Mouse (Mus musculus) urinary bladder, postnatal 4 days (tissue): ENCODE measurements around the gene Cntn5.

Source experiments
- DNase-seq, 2 experiments: peaks; one replicate each; pipeline ENCODE4 v3.0.0; 2021 to 2022; ENCODE audit warnings: low spot score in 2 of 2

The Cntn5 gene

GRCm38 (mm10) chr9:9937444-9938436, 966.8 kb downstream of the Cntn5 start:
- DNase-seq, result no peak

GRCm38 (mm10) chr9:9920580-9920979, 984.0 kb downstream of the Cntn5 start:
- DNase-seq, result no peak

GRCm38 (mm10) chr9:9899070-9899469, 1005.5 kb downstream of the Cntn5 start:
- no peak for DNase-seq

- no peak for DNase-seq
Measured at GRCm38 (mm10) chr9:9886210-9886609, 1018.4 kb downstream of the Cntn5 start.

- DNase-seq, result no peak
Measured at GRCm38 (mm10) chr9:9882779-9883383, 1021.7 kb downstream of the Cntn5 start.

GRCm38 (mm10) chr9:9872112-9873035, 1032.2 kb downstream of the Cntn5 start:
- DNase-seq, result no peak

GRCm38 (mm10) chr9:9860631-9861030, 1043.9 kb downstream of the Cntn5 start:
- no peak for DNase-seq

GRCm38 (mm10) chr9:9859323-9859722, 1045.3 kb downstream of the Cntn5 start:
- no peak for DNase-seq

GRCm38 (mm10) chr9:9854791-9855190, 1049.8 kb downstream of the Cntn5 start:
- DNase-seq, result no peak

GRCm38 (mm10) chr9:9830231-9830630, 1074.3 kb downstream of the Cntn5 start:
- no peak for DNase-seq

- DNase-seq, result no peak
Measured at GRCm38 (mm10) chr9:9819963-9820362, 1084.6 kb downstream of the Cntn5 start.

- DNase-seq, result no peak
Measured at GRCm38 (mm10) chr9:9817477-9817876, 1087.1 kb downstream of the Cntn5 start.

GRCm38 (mm10) chr9:9799546-9799945, 1105.0 kb downstream of the Cntn5 start:
- DNase-seq, result no peak

GRCm38 (mm10) chr9:9783680-9784079, 1120.9 kb downstream of the Cntn5 start:
- DNase-seq, result no peak

- no peak for DNase-seq
Measured at GRCm38 (mm10) chr9:9781157-9781884, 1123.3 kb downstream of the Cntn5 start.

GRCm38 (mm10) chr9:9779646-9780045, 1124.9 kb downstream of the Cntn5 start:
- no peak for DNase-seq

GRCm38 (mm10) chr9:9770777-9771176, 1133.8 kb downstream of the Cntn5 start:
- DNase-seq, result no peak

GRCm38 (mm10) chr9:9769659-9770058, 1134.9 kb downstream of the Cntn5 start:
- DNase-seq, result no peak

GRCm38 (mm10) chr9:9718145-9718544, 1186.4 kb downstream of the Cntn5 start:
- no peak for DNase-seq

GRCm38 (mm10) chr9:9708671-9709070, 1195.9 kb downstream of the Cntn5 start:
- no peak for DNase-seq

- DNase-seq, result no peak
Measured at GRCm38 (mm10) chr9:9707766-9708165, 1196.8 kb downstream of the Cntn5 start.
